24 mouse cellular contexts compared by ENCODE assay signal in the genomic region with DNA sequence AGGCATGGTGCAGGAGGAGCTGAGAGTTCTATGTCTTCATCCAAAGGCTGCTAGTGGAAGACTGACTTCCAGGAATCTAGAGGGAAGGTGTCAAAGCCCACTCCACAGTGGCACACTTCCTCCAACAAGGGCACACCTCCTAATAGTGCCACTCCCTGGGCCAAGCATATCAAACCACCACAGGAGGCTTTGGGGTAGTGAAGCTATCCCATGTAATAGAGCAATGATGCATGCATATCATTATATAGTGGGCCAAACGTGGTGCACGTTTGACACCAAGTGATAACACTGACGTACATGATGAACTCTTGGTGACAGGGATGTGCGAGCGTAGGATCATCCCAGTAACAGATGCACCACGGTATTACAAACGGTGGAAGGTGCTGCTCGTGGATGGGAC. TPM values are rescaled to one million over a fixed set of nuclear protein-coding genes. Genes with fewer than 3 reads are reported as not detected.
A peak's percentile ranks its signal among the peaks of the same experiment; 100 is the strongest.
DNase-seq lines count a peak whose midpoint lies in the region; ATAC-seq and TF ChIP-seq lines count a peak whose summit lies in the region.
"Had no signal": no experiment of that assay in that cellular context is flagged by ENCODE, and none has a peak within 500 bp of the region (broad histone marks: within the 10 kb centered on the region; RNA-seq: fewer than 3 reads in every experiment).

No protein-coding gene starts in this region.

- no peak overlapping the region for H3K4me3 ChIP-seq in liver, embryonic 12.5 days
- H3K4me3 ChIP-seq in liver, embryonic 14.5 days (ENCODE audit: insufficient read depth in 1 of 2, low read depth in 2 of 2, low read length in 2 of 2) = no peak overlapping the region
- no peak overlapping the region for H3K4me3 ChIP-seq in liver, embryonic 16.5 days (ENCODE audit: low read depth, low read length)
- H3K4me3 ChIP-seq: embryonic facial prominence, embryonic 13.5 days; embryonic facial prominence, embryonic 15.5 days; erythroblast, embryonic 14.5 days; forebrain, embryonic 10.5 days; forebrain, embryonic 12.5 days had no signal

- H3K36me3 ChIP-seq in liver, embryonic 12.5 days = no peaks in the 10 kb centered on the region
- no peaks in the 10 kb centered on the region for H3K36me3 ChIP-seq in liver, embryonic 14.5 days (replicated peaks; ENCODE audit: control insufficient read depth, insufficient read depth, low read depth)
- H3K36me3 ChIP-seq in liver, embryonic 16.5 days (ENCODE audit: control insufficient read depth, insufficient read depth) = no peaks in the 10 kb centered on the region
- H3K36me3 ChIP-seq: embryonic facial prominence, embryonic 13.5 days; embryonic facial prominence, embryonic 15.5 days; forebrain, embryonic 10.5 days; forebrain, embryonic 12.5 days had no signal

- no peak overlapping the region for H3K4me2 ChIP-seq in liver, embryonic 12.5 days
- no peak overlapping the region for H3K4me2 ChIP-seq in liver, embryonic 14.5 days (ENCODE audit: low read depth)
- no peak overlapping the region for H3K4me2 ChIP-seq in liver, embryonic 16.5 days (ENCODE audit: low read depth, low read length)
- H3K4me2 ChIP-seq: embryonic facial prominence, embryonic 13.5 days; embryonic facial prominence, embryonic 15.5 days; forebrain, embryonic 12.5 days had no signal

- H3K9me3 ChIP-seq in liver, embryonic 12.5 days (replicated peaks) = no peaks in the 10 kb centered on the region
- H3K9me3 ChIP-seq in liver, embryonic 14.5 days (ENCODE audit: control insufficient read depth, low read length) = no peaks in the 10 kb centered on the region
- no peaks in the 10 kb centered on the region for H3K9me3 ChIP-seq in liver, embryonic 16.5 days (replicated peaks; ENCODE audit: control insufficient read depth, low read length)
- H3K9me3 ChIP-seq: embryonic facial prominence, embryonic 13.5 days; embryonic facial prominence, embryonic 15.5 days; forebrain, embryonic 10.5 days; forebrain, embryonic 12.5 days had no signal

- H3K4me1 ChIP-seq in liver, embryonic 12.5 days = 0 out of 2 replicates have a peak, but pooled peaks cover 3% of the 10 kb centered on the region
- H3K4me1 ChIP-seq in liver, embryonic 14.5 days (replicated peaks; ENCODE audit: control insufficient read depth in 2 of 2, insufficient read depth in 2 of 2, low read length in 1 of 2) = peaks cover 0 to 12% of the 10 kb centered on the region in 2 experiments; a peak in 3 of 4 replicates
- H3K4me1 ChIP-seq in liver, embryonic 16.5 days (ENCODE audit: control insufficient read depth, low read depth, low read length) = no peaks in the 10 kb centered on the region; the same call in 1 of the 2 replicates
- H3K4me1 ChIP-seq: embryonic facial prominence, embryonic 13.5 days; embryonic facial prominence, embryonic 15.5 days; forebrain, embryonic 12.5 days had no signal

- peak; percentile 58; the same call in 1 of the 2 replicates for ATAC-seq in liver, embryonic 12.5 days
- peak; percentile 43; the same call in 1 of the 2 replicates for ATAC-seq in liver, embryonic 14.5 days (ENCODE audit: insufficient read depth)
- ATAC-seq in liver, embryonic 16.5 days (ENCODE audit: low read depth) = peak; percentile 53
- peak; percentile 33; the same call in 1 of the 2 replicates for ATAC-seq in megakaryocyte-erythroid progenitor cell, adult 5-6 weeks (replicated peaks; ENCODE audit: low FRiP score, low TSS enrichment, poor library complexity, severe bottlenecking)
- ATAC-seq: forebrain, embryonic 14.5 days; forebrain, embryonic 16.5 days had no signal

- WGBS in liver, embryonic 12.5 days (ENCODE audit: insufficient replicate concordance) = 56% methylated on average over 8 of the region's 8 CpGs
- 50% methylated on average over 8 of the region's 8 CpGs for WGBS in liver, embryonic 14.5 days (ENCODE audit: insufficient replicate concordance)
- WGBS in liver, embryonic 16.5 days (ENCODE audit: insufficient replicate concordance) = 44% methylated on average over 8 of the region's 8 CpGs

- H3K27ac ChIP-seq in liver, embryonic 12.5 days = no peak overlapping the region
- H3K27ac ChIP-seq in liver, embryonic 14.5 days = no peak overlapping the region
- no peak overlapping the region for H3K27ac ChIP-seq in liver, embryonic 16.5 days (ENCODE audit: low read length)
- H3K27ac ChIP-seq: embryonic facial prominence, embryonic 13.5 days; embryonic facial prominence, embryonic 15.5 days; forebrain, embryonic 10.5 days; forebrain, embryonic 12.5 days had no signal

- H3K9ac ChIP-seq in liver, embryonic 12.5 days = no peak overlapping the region
- no peak overlapping the region for H3K9ac ChIP-seq in liver, embryonic 14.5 days (replicated peaks)
- H3K9ac ChIP-seq in liver, embryonic 16.5 days (ENCODE audit: low read depth, low read length) = no peak overlapping the region
- H3K9ac ChIP-seq: embryonic facial prominence, embryonic 13.5 days; embryonic facial prominence, embryonic 15.5 days; forebrain, embryonic 12.5 days had no signal

- no peak for DNase-seq in liver
- DNase-seq in liver, embryonic 14.5 days (ENCODE audit: low read depth in 3 of 3, low spot score in 3 of 3) = no peak
- DNase-seq in cerebellum, adult 8-10 months = no peak
- DNase-seq in lung, adult 18-20 months = no peak
- DNase-seq in cerebellum, postnatal 10 days = no peak
- DNase-seq: adrenal gland, adult 2 months; adrenal gland, postnatal 10 days; adrenal gland, postnatal 25 days; cerebellum, adult 11 months; cerebellum, adult 18-20 months; cerebellum, adult 9-10 months; cerebellum, postnatal 14 days; cerebellum, postnatal 36 days; embryo, embryonic 11 days had no signal

- no peak for TF ChIP-seq CTCF in liver, embryonic 14.5 days (IDR thresholded peaks at IDR 0.05; ENCODE audit: low read depth)

- peaks cover 23% of the 10 kb centered on the region for H3K27me3 ChIP-seq in liver, embryonic 12.5 days (replicated peaks)
- no peaks in the 10 kb centered on the region; the same call in 1 of the 2 replicates for H3K27me3 ChIP-seq in liver, embryonic 14.5 days (ENCODE audit: control insufficient read depth, insufficient read depth, low read length)
- peaks cover 3% of the 10 kb centered on the region for H3K27me3 ChIP-seq in liver, embryonic 16.5 days (ENCODE audit: control insufficient read depth, insufficient read depth, low read depth, low read length)
- H3K27me3 ChIP-seq: embryonic facial prominence, embryonic 15.5 days; forebrain, embryonic 12.5 days had no signal

- no peak for TF ChIP-seq EP300 in liver, embryonic 14.5 days (IDR thresholded peaks at IDR 0.05; ENCODE audit: low read depth)

RNA-seq across cellular contexts. Expression of a gene that starts 11.8 kb away (rescaled TPM):
- 36.4 and 38.0 TPM in 2 replicates for polyA plus RNA-seq in liver, embryonic 12.5 days (2016; fragmentation: Nextera tagmentation; extraction: Ambion mirVana)
- polyA plus RNA-seq in liver, embryonic 14.5 days (2012; rRNA removed) = 20.2 and 24.4 TPM in 2 replicates
- 33.4 and 37.1 TPM in 2 replicates for polyA plus RNA-seq in liver, embryonic 14.5 days (2014; fragmentation: Nextera tagmentation; extraction: Ambion mirVana)
- 38.3 and 41.6 TPM in 2 replicates for polyA plus RNA-seq in liver, embryonic 16.5 days (2015; fragmentation: Nextera tagmentation; extraction: Ambion mirVana)
- total RNA-seq in megakaryocyte-erythroid progenitor cell, adult 5-6 weeks (2014; fragmentation: Nextera tagmentation) = 11.2 and 14.5 TPM in 2 replicates
- 16.0 and 29.2 TPM in 2 replicates for total RNA-seq in megakaryocyte-erythroid progenitor cell, adult 5-6 weeks (2017)

RNA-seq across cellular contexts. Expression of a gene that starts 43.8 kb away (rescaled TPM):
- 68.0 and 73.9 TPM in 2 replicates for polyA plus RNA-seq in liver, embryonic 12.5 days (2016; fragmentation: Nextera tagmentation; extraction: Ambion mirVana)
- polyA plus RNA-seq in liver, embryonic 14.5 days (2012; rRNA removed) = 35.3 and 42.5 TPM in 2 replicates
- polyA plus RNA-seq in liver, embryonic 14.5 days (2014; fragmentation: Nextera tagmentation; extraction: Ambion mirVana) = 46.2 and 51.4 TPM in 2 replicates
- 43.3 and 49.9 TPM in 2 replicates for polyA plus RNA-seq in liver, embryonic 16.5 days (2015; fragmentation: Nextera tagmentation; extraction: Ambion mirVana)
- total RNA-seq in megakaryocyte-erythroid progenitor cell, adult 5-6 weeks (2014; fragmentation: Nextera tagmentation) = 44.5 and 50.6 TPM in 2 replicates
- total RNA-seq in megakaryocyte-erythroid progenitor cell, adult 5-6 weeks (2017) = 60.7 and 70.5 TPM in 2 replicates
